Mouse (Mus musculus): ENCODE measurements at regions not wholly inside any gene's neighbourhood (a gene's known extent, or its start where the extent isn't known, plus 50 kb on each side); places are given as distances from the start of the nearest gene placed in this dataset.

- Histone ChIP-seq H3K4me3 (ENCODE audit: control insufficient read depth in 1 of 2, insufficient read depth in 1 of 2, low read depth in 2 of 2, low read length in 2 of 2) (no peak overlapping the region), H3K27me3 (ENCODE audit: control insufficient read depth in 1 of 2, insufficient read depth in 2 of 2, low read length in 2 of 2) (no peaks in the 10 kb centered on the region), H3K27ac (ENCODE audit: control insufficient read depth, low read depth, low read length) (no peak overlapping the region), H3K4me1 (ENCODE audit: control insufficient read depth in 1 of 2, insufficient read depth in 2 of 2, low read length in 2 of 2) (no peaks in the 10 kb centered on the region), H3K79me2 (ENCODE audit: control insufficient read depth, insufficient read depth, low read length, poor library complexity) (no peaks in the 10 kb centered on the region), H3K9me3 (replicated peaks; ENCODE audit: insufficient read depth, low read length) (no peaks in the 10 kb centered on the region), H3K9ac (ENCODE audit: control insufficient read depth, low read depth, low read length, poor library complexity, severe bottlenecking) (no peak overlapping the region), H3K36me3 (ENCODE audit: control insufficient read depth in 1 of 2, insufficient read depth in 2 of 2, low read length in 2 of 2) (no peaks in the 10 kb centered on the region)
- DNase-seq (ENCODE audit: low read depth, low spot score): no peak
- no peak for TF ChIP-seq CHD2 (IDR thresholded peaks at IDR 0.05; ENCODE audit: low read length)
- no peak for TF ChIP-seq GABPA (IDR thresholded peaks at IDR 0.05; ENCODE audit: low read depth, low read length)
- TF ChIP-seq MEF2A (IDR thresholded peaks at IDR 0.05; ENCODE audit: extremely low read depth, insufficient replicate concordance, low read depth, low read length, poor library complexity, severe bottlenecking): no peak
- TF ChIP-seq MYB (IDR thresholded peaks at IDR 0.05; ENCODE audit: low read depth, low read length): no peak
- TF ChIP-seq POLR2AphosphoS5 (IDR thresholded peaks at IDR 0.05; ENCODE audit: borderline replicate concordance, low read depth, low read length): no peak
- TF ChIP-seq RCOR1 (IDR thresholded peaks at IDR 0.05; ENCODE audit: low read depth, low read length): no peak
- TF ChIP-seq POLR2A (IDR thresholded peaks at IDR 0.05; ENCODE audit: control insufficient read depth in 1 of 2, insufficient read depth in 1 of 2, low read depth in 1 of 2, low read length in 2 of 2, poor library complexity in 1 of 2): no peak
- TF ChIP-seq ZC3H11A (IDR thresholded peaks at IDR 0.05; ENCODE audit: low read depth, low read length): no peak
- TF ChIP-seq BHLHE40 (IDR thresholded peaks at IDR 0.05; ENCODE audit: borderline replicate concordance, low read depth, low read length): no peak
- TF ChIP-seq CTCF (IDR thresholded peaks at IDR 0.05 in 2 of 3, conservative IDR thresholded peaks at IDR 0.05 in 1 of 3; ENCODE audit: control insufficient read depth in 1 of 3, insufficient read depth in 1 of 3, low read depth in 2 of 3, low read length in 3 of 3, poor library complexity in 1 of 3, severe bottlenecking in 1 of 3): no peak
- TF ChIP-seq POLR2AphosphoS2 (IDR thresholded peaks at IDR 0.05; ENCODE audit: low read length): no peak
- TF ChIP-seq MXI1 (IDR thresholded peaks at IDR 0.05; ENCODE audit: low read depth, low read length): no peak
- no peak for TF ChIP-seq ZMIZ1 (IDR thresholded peaks at IDR 0.05; ENCODE audit: low read depth, low read length)
- TF ChIP-seq RAD21 (IDR thresholded peaks at IDR 0.05; ENCODE audit: low read depth, low read length): no peak
- TF ChIP-seq USF2 (IDR thresholded peaks at IDR 0.05; ENCODE audit: borderline replicate concordance in 1 of 2, insufficient read depth in 1 of 2, low read depth in 1 of 2, low read length in 2 of 2): no peak
These were observed 105.0 kb downstream of the Tas2r134 start for GRCm38 (mm10) chr2:51732355-51732754.

GRCm38 (mm10) chr2:51733218-51733617 lies 105.9 kb downstream of the Tas2r134 start:
- Histone ChIP-seq H3K4me3 (ENCODE audit: control insufficient read depth in 1 of 2, insufficient read depth in 1 of 2, low read depth in 2 of 2, low read length in 2 of 2) (no peak overlapping the region), H3K9me3 (replicated peaks; ENCODE audit: insufficient read depth, low read length) (no peaks in the 10 kb centered on the region), H3K79me2 (ENCODE audit: control insufficient read depth, insufficient read depth, low read length, poor library complexity) (no peaks in the 10 kb centered on the region), H3K27me3 (ENCODE audit: control insufficient read depth in 1 of 2, insufficient read depth in 2 of 2, low read length in 2 of 2) (no peaks in the 10 kb centered on the region), H3K27ac (ENCODE audit: control insufficient read depth, low read depth, low read length) (no peak overlapping the region), H3K9ac (ENCODE audit: control insufficient read depth, low read depth, low read length, poor library complexity, severe bottlenecking) (no peak overlapping the region), H3K4me1 (ENCODE audit: control insufficient read depth in 1 of 2, insufficient read depth in 2 of 2, low read length in 2 of 2) (no peaks in the 10 kb centered on the region), H3K36me3 (ENCODE audit: control insufficient read depth in 1 of 2, insufficient read depth in 2 of 2, low read length in 2 of 2) (no peaks in the 10 kb centered on the region)
- DNase-seq (ENCODE audit: low read depth, low spot score): no peak
- TF ChIP-seq GABPA (IDR thresholded peaks at IDR 0.05; ENCODE audit: low read depth, low read length) (no peak), MAZ (IDR thresholded peaks at IDR 0.05; ENCODE audit: low read depth, low read length) (no peak), ETS1 (IDR thresholded peaks at IDR 0.05; ENCODE audit: low read depth, low read length) (no peak), RCOR1 (IDR thresholded peaks at IDR 0.05; ENCODE audit: low read depth, low read length) (no peak), RAD21 (IDR thresholded peaks at IDR 0.05; ENCODE audit: low read depth, low read length) (no peak), ZMIZ1 (IDR thresholded peaks at IDR 0.05; ENCODE audit: low read depth, low read length) (no peak), JUND (IDR thresholded peaks at IDR 0.05; ENCODE audit: low read depth, low read length) (no peak), ZC3H11A (IDR thresholded peaks at IDR 0.05; ENCODE audit: low read depth, low read length) (no peak), BHLHE40 (IDR thresholded peaks at IDR 0.05; ENCODE audit: borderline replicate concordance, low read depth, low read length) (no peak), ZNF384 (IDR thresholded peaks at IDR 0.05; ENCODE audit: low read depth, low read length) (no peak)

Measured in MEL (cell line).